Mouse (Mus musculus) splenic B cell, adult 2 months (primary cell): ENCODE measurements around the gene Rbl2.

Experiments
- DNase-seq: peaks from one replicate; pipeline ENCODE4 v3.0.0-alpha.2; 2011; ENCODE audit warnings: low read depth, low spot score
- H3K27me3 ChIP-seq: 2 replicates; pipeline ENCODE4 v1.6.1; 2012; ENCODE audit warnings: mild to moderate bottlenecking, low read length, moderate library complexity, mixed read lengths; ENCODE audit not compliant: control insufficient read depth, poor library complexity, insufficient read depth, severe bottlenecking
- H3K36me3 ChIP-seq: 2 replicates; pipeline ENCODE4 v1.6.1; 2012; ENCODE audit warnings: mild to moderate bottlenecking, low read length, moderate library complexity, mixed read lengths; ENCODE audit not compliant: control insufficient read depth, poor library complexity, insufficient read depth, severe bottlenecking

Rbl2 gene

DNA sequence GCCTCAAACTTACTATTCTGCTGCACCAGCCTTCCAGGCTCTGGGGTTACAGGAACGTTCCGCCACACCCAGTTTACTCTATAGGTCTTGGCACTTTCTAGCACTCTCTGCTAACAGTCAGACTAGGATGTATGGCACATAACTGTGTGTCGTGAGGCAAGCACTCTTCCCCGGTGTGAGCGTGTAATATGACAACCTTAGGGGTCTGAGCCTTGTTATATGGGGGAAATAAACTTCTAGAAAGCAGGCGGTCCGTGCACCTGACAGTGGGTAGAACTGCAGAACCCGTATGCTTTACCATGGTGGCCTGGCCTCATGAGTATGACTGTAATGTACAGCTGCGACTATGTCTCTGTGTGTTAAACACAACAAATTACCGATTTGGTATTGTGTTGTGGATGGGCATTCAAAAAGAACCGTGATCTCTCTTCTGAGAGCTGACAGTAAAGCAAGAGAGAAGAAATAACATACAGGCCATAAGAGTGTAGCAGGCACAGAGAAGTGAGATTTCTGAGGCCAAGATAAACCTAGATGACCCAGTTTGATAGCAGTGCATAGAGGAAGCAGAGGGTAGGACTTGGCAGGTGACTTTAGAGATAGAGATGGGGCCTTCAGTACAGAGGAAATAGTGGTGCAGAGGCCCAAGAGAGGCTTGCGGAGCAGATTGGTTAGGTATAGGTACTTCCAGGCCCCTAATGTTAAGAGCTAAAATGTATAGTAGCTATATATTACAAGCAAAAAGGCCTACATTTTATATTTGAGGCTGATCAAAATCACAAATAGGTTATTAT, 7.4 kb downstream of the Rbl2 start:
- Histone ChIP-seq H3K27me3 (no peaks in the 10 kb centered on the region), H3K36me3 (peaks cover 9% of the 10 kb centered on the region)
- DNase-seq: no peak

DNA sequence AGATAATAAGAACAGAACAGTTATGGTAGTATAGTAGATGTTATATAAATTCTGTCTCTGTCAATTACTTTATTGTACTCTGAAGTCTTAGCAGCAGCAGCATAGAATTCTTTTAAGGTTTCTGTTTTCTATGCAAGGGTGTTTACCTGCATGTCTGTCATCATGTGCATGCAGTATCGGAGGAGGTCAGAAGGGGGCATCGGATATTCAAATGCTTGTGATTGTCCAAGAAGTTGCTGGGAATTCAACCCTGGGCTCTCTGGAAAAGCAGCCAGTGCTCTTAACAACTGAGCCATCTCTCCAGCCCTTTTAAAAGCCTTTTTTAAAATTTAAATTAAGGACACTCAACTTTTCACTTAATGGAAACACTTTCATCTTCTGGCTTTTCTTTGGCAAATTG, 9.8 kb downstream of the Rbl2 start:
- H3K36me3 ChIP-seq: peaks cover 14% of the 10 kb centered on the region
- DNase-seq: peak; percentile 18
- H3K27me3 ChIP-seq: no peaks in the 10 kb centered on the region

DNA sequence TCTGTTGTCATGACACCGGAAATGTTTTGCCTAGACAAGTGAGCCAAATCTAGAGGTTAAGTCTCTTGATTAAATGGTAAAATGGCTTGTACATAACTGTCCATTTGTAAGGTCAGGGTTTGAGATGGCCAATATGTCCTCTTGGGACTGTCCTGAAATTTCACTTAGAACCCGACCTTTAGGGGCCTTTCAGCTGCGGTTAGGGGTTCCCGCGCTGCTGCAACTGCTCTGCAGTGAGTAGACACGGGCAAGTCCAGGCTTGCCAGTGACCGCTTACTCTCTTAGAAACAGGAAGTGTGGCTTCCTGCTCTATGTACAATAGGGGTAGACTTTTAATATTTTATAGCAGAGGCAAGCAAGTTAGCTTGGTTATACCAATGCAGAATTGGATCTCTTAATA, 12.1 kb downstream of the Rbl2 start:
- no peaks in the 10 kb centered on the region for H3K27me3 ChIP-seq
- peak; percentile 52 for DNase-seq
- H3K36me3 ChIP-seq: peaks cover 16% of the 10 kb centered on the region

DNA sequence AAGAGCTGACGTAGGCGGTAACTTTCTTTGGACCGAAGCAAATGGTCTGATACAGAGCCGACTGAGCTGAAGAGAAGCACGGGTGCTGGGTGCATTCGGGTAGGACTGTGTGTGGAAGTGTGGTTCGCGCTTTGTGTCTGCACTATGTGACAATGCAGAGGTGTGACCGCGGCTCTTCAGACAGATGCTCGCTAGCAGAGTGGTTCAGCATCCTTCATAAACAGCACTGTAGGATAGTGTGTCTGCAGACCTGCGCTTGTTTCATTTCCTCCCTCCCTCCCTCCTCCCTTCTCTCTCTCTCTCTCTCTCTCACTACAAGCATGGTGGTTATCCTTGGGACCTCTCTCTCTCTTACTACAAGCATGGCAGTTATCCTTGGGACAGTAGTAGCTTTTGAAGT, 12.6 kb downstream of the Rbl2 start:
- Histone ChIP-seq H3K27me3 (no peaks in the 10 kb centered on the region), H3K36me3 (peaks cover 17% of the 10 kb centered on the region)
- peak; percentile 47 for DNase-seq

DNA sequence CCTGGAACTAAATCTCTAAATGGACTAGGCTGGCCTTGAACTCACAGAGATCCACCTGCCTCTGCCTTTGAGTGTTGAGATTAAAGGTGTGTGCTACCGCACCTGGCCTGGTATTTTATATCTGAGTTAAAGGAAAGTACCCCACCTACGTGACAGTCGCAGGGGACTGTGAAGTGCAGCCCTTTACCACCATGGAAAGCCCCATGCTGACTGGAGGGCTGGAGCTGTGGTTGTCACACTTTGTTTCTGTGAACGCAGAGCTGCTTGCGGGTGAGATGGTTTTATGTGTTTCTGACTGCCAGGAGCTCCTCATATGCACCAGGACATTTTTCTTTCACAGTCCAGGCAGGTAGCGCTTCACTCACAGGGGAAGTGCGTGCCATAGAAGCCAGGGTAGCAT, 18.6 kb downstream of the Rbl2 start:
- H3K36me3 ChIP-seq: peaks cover 26% of the 10 kb centered on the region
- no peak for DNase-seq
- no peaks in the 10 kb centered on the region for H3K27me3 ChIP-seq

DNA sequence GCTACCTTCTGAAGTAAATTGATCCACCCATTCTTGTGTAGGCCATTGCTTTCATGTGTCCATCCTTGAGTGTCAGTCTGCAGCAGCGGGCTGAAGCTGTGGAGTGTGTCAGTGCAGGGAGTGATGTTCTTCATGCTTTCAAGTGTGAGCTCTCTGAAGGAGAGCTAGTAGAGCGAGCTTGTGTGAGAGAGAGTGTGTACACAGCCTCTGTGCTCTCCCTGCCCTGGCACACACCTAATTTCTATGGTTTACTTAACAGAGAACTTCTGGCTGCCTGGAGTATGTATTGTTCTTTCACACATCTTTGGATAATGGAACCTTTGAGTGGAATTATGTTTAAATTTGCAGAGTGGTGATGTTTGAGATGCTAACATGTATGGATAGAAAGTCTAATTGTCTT, 19.7 kb downstream of the Rbl2 start:
- Histone ChIP-seq H3K36me3 (peaks cover 26% of the 10 kb centered on the region), H3K27me3 (no peaks in the 10 kb centered on the region)
- DNase-seq: no peak

DNA sequence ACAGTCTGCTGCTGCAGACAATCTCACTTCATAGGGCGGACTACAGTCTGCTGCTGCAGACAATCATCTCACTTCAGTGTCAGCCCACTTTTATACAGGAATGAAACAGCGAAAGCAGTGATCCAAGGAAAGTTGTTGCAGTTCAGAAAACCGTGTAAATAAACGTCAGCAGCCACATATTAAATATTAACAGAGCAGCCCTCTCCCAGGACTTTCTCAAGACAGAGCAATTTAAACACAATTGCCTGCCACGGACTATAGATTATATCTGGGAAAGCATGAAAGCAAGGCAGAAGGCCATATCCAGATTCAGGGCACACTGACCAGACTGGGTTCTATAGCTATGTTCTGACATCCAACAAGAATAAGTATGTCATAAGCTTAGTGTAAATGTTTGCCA, 24.3 kb downstream of the Rbl2 start:
- DNase-seq: no peak
- peaks cover 31% of the 10 kb centered on the region for H3K36me3 ChIP-seq
- H3K27me3 ChIP-seq: no peaks in the 10 kb centered on the region

DNA sequence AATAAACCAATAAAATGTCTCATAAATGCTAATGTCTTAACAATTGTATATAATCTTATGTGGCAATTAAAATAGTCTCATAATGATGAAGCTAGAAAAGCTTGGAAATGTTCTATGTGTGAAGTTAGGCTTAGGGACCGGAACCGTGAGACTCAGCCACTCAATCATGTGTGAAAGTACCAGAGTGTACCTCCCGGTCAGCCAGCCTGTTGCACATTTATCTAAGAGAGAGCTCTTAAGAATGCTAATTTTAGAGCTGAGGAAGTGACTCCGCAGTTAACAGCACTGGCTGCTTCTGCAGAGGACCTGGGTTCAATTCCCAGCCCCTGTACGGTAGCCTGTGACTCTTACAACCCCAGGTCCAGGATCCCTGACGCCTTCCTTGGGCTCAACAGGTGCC, 28.2 kb downstream of the Rbl2 start:
- Histone ChIP-seq H3K27me3 (no peaks in the 10 kb centered on the region), H3K36me3 (peaks cover 30% of the 10 kb centered on the region)
- no peak for DNase-seq

DNA sequence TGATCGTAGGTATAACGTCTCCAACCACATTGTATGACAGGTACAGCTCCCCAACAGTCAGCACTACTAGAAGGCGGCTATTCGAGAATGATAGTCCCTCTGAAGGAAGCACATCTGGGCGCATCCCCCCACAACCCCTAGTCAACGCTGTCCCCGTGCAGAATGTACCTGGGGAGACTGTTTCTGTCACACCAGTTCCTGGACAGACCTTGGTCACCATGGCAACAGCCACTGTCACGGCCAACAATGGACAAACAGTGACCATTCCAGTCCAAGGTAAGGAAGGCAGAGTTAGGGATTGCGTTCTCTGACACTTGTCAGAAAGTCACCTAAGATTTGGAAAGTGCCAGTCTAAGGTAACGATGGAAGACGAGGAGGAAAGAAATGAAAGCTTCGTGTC, 36.4 kb downstream of the Rbl2 start:
- Histone ChIP-seq H3K36me3 (peaks cover 12% of the 10 kb centered on the region; the same call in 1 of the 2 replicates), H3K27me3 (no peaks in the 10 kb centered on the region)
- DNase-seq: no peak

DNA sequence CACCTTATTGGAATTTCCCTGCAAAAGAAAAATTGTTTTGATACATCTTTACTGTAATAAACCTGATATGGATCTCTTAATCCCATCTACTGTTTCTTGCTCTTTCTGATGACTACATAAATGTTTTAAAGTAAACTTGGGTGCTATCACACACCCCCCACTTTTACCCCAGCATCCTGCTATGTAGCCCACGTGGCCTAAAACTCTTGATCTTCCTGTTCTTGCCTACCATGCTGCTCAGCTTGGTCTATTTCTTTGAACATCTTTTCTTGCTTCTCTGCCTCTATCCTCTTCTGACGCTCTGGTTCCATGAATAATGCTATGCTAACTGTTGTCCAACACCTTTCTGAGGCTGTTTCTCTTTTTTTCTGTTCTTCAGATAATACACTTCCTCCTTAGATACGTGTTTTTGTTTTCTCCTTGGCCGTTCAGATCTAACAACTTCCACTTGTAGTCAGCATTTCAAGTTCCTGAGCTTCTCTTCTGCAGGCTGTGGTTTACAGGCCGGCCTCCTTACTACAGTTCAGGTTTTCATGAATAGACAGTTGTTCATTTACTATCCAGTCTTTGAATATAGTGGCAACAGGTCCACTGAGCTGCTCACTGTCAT, 42.1 kb downstream of the Rbl2 start:
- no peak for DNase-seq
- no peaks in the 10 kb centered on the region for H3K27me3 ChIP-seq
- H3K36me3 ChIP-seq: peaks cover 15% of the 10 kb centered on the region

DNA sequence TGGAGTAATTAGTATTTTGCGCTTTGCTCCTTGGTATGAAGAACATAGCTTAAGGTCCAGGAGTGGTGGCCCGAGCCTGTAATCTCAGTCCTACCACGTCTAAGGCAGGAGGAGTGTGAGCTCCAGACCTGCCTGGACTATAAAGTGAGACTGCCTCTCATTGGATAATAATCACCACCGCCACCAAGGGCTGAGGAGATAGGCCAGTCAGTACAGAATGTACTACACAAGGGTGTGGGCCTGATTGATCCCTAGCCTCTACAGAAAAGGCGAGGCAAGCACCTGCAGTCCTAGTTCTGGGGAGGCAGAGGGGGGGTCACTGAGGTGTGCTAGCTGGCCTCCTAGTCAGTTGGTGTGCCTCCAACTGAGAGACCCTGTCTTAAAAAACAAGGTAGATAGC, 44.6 kb downstream of the Rbl2 start:
- peaks cover 14% of the 10 kb centered on the region for H3K36me3 ChIP-seq
- no peaks in the 10 kb centered on the region for H3K27me3 ChIP-seq
- no peak for DNase-seq

DNA sequence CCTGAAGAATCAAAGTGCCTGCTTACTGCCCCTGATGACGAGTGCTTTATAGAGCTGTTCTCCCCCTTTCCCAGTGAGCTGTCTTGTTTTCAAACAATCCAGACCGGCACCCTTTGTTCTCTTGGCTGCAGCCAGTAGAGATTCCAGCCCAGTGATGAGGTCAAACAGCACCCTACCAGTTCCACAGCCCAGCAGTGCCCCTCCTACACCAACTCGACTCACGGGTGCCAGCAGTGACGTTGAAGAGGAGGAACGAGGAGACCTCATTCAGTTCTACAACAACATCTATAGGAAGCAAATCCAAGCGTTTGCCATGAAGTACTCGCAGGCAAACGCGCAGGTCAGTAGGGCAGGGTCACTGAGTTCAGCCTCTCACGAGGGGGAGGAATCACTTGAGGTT, 45.1 kb downstream of the Rbl2 start:
- Histone ChIP-seq H3K27me3 (no peaks in the 10 kb centered on the region), H3K36me3 (peaks cover 14% of the 10 kb centered on the region)
- no peak for DNase-seq

DNA sequence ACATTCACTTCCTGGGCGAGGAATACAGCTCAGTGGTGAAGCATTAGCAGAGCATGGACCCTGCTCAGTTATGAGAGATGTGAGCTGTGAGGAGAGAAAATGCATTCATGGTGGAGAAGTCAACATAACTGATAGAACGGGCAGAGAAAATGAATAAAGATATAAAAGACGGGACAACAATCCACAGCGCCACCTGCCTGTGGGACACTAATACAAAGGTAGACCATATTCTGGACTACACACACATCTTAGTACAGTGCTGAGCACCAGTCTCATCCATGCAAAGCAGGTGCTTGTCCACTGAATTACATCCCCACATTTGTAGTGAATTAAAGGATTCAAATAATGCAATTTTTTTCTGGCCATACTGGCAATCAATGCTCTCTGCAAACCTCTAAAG, 47.7 kb downstream of the Rbl2 start:
- peaks cover 13% of the 10 kb centered on the region for H3K36me3 ChIP-seq
- DNase-seq: peak; percentile 12
- no peaks in the 10 kb centered on the region for H3K27me3 ChIP-seq

DNA sequence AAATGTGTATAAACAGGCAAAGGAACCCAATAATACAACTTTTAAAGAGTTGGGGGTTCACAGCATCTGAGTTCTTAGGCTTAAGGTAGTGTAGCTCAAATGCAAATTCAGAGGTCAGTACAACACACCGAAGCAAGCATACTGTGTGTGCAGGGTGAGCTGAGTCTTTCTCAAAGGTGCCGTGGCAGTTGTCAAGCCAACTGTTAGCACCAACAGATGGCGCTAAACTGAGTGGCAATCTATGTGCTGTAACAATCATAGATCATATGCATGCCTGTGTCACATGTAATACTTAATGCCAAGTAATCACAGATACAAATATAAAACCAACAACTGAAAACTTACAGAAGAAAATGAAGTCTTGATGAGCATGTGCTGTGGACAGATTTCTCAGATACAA, 48.3 kb downstream of the Rbl2 start:
- peak; percentile 64 for DNase-seq
- H3K27me3 ChIP-seq: no peaks in the 10 kb centered on the region

DNA sequence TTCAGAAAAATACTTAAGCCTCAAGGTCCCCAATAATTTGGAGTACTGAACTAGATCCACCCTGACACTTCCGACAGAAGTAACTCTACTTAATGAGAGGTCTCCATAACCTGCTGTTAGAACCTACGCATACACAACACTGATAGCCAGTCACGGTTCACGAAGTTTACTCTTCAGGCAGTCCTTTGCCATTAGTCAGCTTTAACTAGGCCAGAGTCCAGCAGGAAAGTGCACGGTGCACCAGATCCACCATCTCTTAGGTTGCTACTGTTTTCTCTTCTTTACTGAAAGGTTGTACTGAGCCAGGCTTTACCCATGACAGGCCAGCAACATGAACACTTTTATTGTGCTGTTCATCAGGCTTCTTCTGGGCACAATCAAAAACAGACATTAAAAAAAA, 54.5 kb downstream of the Rbl2 start:
- Histone ChIP-seq H3K27me3 (no peaks in the 10 kb centered on the region), H3K36me3 (peaks cover 16% of the 10 kb centered on the region)
- DNase-seq: no peak

More for the DNA sequence above, 48.3 kb downstream of the Rbl2 start:
- H3K36me3 ChIP-seq: peaks cover 18% of the 10 kb centered on the region

DNA sequence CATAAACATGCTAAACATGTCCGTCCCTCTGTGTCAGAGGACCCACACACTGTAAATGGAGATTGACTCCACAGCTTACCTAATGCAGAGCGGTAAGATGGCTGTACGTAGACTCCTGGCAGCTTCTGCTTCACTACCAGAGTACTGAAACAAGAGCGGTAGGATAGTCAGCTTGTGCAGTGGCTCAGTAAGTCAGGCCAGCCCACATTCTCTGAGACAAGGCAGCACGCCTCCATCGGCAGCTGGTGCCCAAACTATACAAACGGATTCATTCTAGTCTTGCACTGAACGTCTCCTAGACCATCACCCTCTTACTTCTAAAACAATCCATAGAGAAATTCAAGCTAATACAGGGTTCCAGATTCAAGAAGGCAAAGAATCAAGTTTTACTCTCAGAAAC, 56.9 kb downstream of the Rbl2 start:
- no peak for DNase-seq
- Histone ChIP-seq H3K36me3 (peaks cover 15% of the 10 kb centered on the region), H3K27me3 (no peaks in the 10 kb centered on the region)
